Mouse (Mus musculus) erythroid progenitor cell, adult 5-6 weeks (primary cell): ENCODE results near the gene Slc22a3. TPM values are rescaled to one million over a fixed set of nuclear protein-coding genes. Genes with fewer than 3 reads are reported as not detected.

Experiments used
- ATAC-seq: replicated peaks from 2 replicates; pipeline ENCODE4 v1.8.0; 2016; ENCODE audit warnings: moderate number of reproducible peaks, mild to moderate bottlenecking, moderate TSS enrichment, inconsistent platforms; ENCODE audit not compliant: poor library complexity, low FRiP score, severe bottlenecking
- total RNA-seq, 2 experiments: library from RNA; stranded (forward) in 1 of 2; stranded (reverse) in 1 of 2; fragments of 150-400 nt in 1 of 2; fragments of 186-747, 209-891 nt in 1 of 2; gene quantifications; 2 replicates each; pipeline versions ENCODE4 v1.2.3 to v1.2.4; 2015 to 2017; ENCODE audit warnings: low replicate concordance in 2 of 2

Gene Slc22a3
- total RNA-seq, 2 experiments from 2014 or later: 1.3 TPM; not detected in 1

- ATAC-seq: no peak
These were observed 35.0 kb downstream of the Slc22a3 start for GRCm38 (mm10) chr17:12472547-12472946.

GRCm38 (mm10) chr17:12468745-12469144, 38.8 kb downstream of the Slc22a3 start:
- ATAC-seq: no peak

GRCm38 (mm10) chr17:12467642-12468041, 39.9 kb downstream of the Slc22a3 start:
- no peak for ATAC-seq

GRCm38 (mm10) chr17:12466501-12467000, 41.0 kb downstream of the Slc22a3 start:
- no peak for ATAC-seq

GRCm38 (mm10) chr17:12461168-12461567, 46.3 kb downstream of the Slc22a3 start:
- ATAC-seq: no peak

- peak; percentile 46; the same call in 1 of the 2 replicates for ATAC-seq
These were observed 52.2 kb downstream of the Slc22a3 start for GRCm38 (mm10) chr17:12455143-12455790.

- no peak for ATAC-seq
These were observed 53.8 kb downstream of the Slc22a3 start for GRCm38 (mm10) chr17:12453691-12454090.

GRCm38 (mm10) chr17:12452862-12453531, 54.5 kb downstream of the Slc22a3 start:
- ATAC-seq: no peak

- ATAC-seq: no peak
These were observed 56.3 kb downstream of the Slc22a3 start for GRCm38 (mm10) chr17:12451234-12451633.

GRCm38 (mm10) chr17:12444561-12444960, 62.9 kb downstream of the Slc22a3 start:
- ATAC-seq: no peak

- no peak for ATAC-seq
These were observed 69.7 kb downstream of the Slc22a3 start for GRCm38 (mm10) chr17:12437771-12438170.

GRCm38 (mm10) chr17:12431707-12432106, 75.8 kb downstream of the Slc22a3 start:
- no peak for ATAC-seq

GRCm38 (mm10) chr17:12428369-12428768, 79.1 kb downstream of the Slc22a3 start:
- no peak for ATAC-seq

- ATAC-seq: no peak
These were observed 80.3 kb downstream of the Slc22a3 start for GRCm38 (mm10) chr17:12427156-12427555.

- ATAC-seq: no peak
These were observed 85.4 kb downstream of the Slc22a3 start for GRCm38 (mm10) chr17:12422143-12422542.

- ATAC-seq: no peak
These were observed 86.5 kb downstream of the Slc22a3 start for GRCm38 (mm10) chr17:12420886-12421574.

- no peak for ATAC-seq
These were observed 87.9 kb downstream of the Slc22a3 start for GRCm38 (mm10) chr17:12419491-12420079.

GRCm38 (mm10) chr17:12416250-12416895, 91.1 kb downstream of the Slc22a3 start:
- 0 out of 2 replicates have a peak, but pooled peaks have one; percentile 42 for ATAC-seq

GRCm38 (mm10) chr17:12415741-12416140, 91.8 kb downstream of the Slc22a3 start:
- no peak for ATAC-seq
